Mouse (Mus musculus) testis, adult 2 months (tissue): ENCODE data around the gene Mylk2.

ENCODE experiments used
- CTCF ChIP-seq: fragments of 200-500 bp; IDR thresholded peaks from 2 replicates; pipeline ENCODE4 v1.5.1; 2012; ENCODE audit warnings: low read depth, mild to moderate bottlenecking, inconsistent platforms, low read length, moderate library complexity; ENCODE audit not compliant: control insufficient read depth, insufficient read depth, insufficient replicate concordance
- POLR2A ChIP-seq: fragments of 200-500 bp; IDR thresholded peaks from 2 replicates; pipeline ENCODE4 v1.6.1; 2012; ENCODE audit warnings: low read depth, mild to moderate bottlenecking, inconsistent platforms, low read length, moderate library complexity; ENCODE audit not compliant: control insufficient read depth

- TF ChIP-seq CTCF (no peak), POLR2A (no peak)
Measured at GRCm38 (mm10) chr2:152913471-152913870, 2.3 kb downstream of the Mylk2 start.
